Mouse (Mus musculus) adrenal gland (tissue): Measurements from ENCODE around the gene Usp3.

Experiments
- intact Hi-C: fragments of 180-260 bp; cut with DNase I; formaldehyde crosslinking; loops from one replicate; pipeline ENCODE4 v1.15.1; 2025

The Usp3 gene

DNA sequence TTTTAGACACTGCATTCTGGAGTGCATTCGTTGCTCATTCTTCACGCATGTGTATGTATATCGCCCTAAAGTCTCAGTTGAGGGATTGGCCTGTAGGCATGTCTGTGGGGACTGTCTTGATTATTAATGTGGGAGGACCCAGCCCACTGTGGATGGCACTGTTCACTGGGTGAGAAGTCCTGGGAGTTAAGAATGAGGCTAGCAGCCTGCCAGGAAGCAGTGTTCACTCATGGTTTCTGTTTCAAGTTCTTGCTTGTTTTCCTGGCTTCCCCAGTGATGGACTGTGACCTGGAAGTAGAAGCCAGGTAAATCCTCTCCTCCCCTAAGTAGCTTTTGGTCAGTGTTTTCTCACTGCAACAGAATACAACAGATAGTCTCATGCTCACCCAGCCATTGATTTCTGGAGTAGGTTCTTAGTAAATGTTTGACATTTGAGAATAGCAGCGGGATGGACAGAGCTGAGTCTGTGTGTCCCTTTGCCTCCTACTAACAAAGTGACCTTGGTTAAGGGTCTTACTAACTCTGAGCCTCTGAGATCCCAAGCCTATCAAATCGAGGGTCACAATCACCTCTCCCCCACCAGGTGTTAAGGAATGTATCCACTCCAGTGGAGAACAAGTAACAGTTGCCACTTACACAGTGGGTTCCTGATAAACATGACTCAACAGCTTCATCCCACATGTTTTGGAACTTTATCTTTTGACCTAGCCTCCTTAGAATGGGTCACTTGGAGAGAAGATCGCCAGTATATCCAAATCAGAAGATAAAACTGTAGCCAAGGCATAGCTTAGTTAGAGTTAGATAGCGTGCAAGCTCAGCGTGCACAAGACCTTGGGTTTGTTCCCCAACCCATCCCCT lies 11.6 kb upstream of the Usp3 start:
- intact Hi-C loops, result no loop called here

DNA sequence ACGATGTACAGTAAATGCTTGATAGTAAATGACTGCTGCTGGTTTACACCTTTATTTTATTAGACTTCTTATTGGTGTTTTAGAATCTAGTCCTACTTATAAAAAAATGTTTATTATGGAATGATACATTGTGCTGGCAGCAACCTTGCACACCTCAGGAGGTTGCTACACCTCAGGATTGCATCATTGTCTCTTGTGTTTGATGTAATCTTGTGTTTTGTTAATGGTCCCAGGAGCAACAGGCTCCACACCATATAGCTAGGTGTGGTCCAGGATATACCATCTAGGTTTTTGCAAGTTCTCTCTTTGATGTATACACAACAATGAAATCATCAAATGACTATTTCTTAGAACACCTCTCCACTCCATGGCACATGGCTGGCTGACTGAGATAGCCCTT lies 11.0 kb upstream of the Usp3 start:
- intact Hi-C loops, result no loop called here

GRCm38 (mm10) chr9:66601006-66601405 lies 8.1 kb upstream of the Usp3 start:
- intact Hi-C loops, result no loop called here

- intact Hi-C loops, result no loop called here
Measured at GRCm38 (mm10) chr9:66600551-66600950, 7.6 kb upstream of the Usp3 start.

DNA sequence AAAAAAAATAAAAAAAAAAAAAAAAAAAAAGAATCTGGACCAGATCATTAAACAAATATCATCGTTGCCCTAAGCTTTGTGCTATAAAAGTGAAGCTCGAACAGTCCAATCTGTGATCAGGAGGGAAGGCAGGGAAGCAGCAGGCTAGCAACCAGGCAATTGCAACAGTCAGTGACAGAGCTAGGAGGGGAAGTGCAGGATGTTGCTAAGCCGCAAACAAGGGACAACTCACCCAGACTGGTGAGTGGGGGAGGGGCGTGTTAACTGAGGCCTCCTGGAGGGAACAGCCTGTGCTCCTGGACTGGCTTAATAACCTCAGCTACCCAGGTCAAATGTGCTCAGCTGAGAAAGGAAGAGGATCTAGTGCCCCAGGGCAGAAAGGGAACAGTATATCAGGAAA lies 6.6 kb upstream of the Usp3 start:
- intact Hi-C loops, result no loop called here

- intact Hi-C loops, result no loop called here
Measured at GRCm38 (mm10) chr9:66598636-66599035, 5.7 kb upstream of the Usp3 start.

DNA sequence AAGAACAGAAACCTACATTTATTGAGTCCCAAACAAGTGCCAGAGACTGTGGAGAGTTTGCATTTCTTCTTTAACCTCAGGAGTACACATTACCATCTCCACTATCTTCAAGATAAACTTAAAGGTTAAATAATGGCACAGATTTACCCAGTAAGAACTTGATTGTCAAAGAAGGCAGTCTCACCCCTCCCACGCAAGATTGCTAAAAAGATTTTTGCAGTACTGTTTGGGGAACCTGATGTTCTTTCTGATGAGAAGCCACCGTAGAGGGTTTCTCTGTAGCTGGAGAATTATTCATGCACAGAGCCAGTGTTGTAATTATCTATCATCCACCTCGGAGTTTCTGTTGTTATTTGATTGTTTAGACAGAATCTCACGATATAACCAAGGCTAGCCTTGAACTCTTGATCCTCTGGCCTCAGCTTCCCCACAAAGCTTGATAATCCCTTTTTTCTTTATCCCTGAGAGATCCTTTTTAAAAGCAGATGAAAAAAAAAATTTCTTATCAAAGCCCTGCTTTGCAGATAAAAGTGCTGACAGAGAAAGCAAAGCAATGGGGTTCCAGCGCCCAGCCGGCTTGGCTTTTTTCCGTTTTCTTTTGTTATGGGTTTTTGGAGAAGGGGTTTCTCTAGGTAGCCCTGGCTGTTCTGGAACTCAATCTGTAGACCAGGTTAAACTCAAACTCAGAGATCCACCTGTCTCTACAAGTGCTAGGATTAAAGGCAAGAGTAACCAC lies 4.7 kb upstream of the Usp3 start:
- intact Hi-C loops, result no loop called here

- intact Hi-C loops, result no loop called here
Measured at GRCm38 (mm10) chr9:66597076-66597475, 4.1 kb upstream of the Usp3 start.

DNA sequence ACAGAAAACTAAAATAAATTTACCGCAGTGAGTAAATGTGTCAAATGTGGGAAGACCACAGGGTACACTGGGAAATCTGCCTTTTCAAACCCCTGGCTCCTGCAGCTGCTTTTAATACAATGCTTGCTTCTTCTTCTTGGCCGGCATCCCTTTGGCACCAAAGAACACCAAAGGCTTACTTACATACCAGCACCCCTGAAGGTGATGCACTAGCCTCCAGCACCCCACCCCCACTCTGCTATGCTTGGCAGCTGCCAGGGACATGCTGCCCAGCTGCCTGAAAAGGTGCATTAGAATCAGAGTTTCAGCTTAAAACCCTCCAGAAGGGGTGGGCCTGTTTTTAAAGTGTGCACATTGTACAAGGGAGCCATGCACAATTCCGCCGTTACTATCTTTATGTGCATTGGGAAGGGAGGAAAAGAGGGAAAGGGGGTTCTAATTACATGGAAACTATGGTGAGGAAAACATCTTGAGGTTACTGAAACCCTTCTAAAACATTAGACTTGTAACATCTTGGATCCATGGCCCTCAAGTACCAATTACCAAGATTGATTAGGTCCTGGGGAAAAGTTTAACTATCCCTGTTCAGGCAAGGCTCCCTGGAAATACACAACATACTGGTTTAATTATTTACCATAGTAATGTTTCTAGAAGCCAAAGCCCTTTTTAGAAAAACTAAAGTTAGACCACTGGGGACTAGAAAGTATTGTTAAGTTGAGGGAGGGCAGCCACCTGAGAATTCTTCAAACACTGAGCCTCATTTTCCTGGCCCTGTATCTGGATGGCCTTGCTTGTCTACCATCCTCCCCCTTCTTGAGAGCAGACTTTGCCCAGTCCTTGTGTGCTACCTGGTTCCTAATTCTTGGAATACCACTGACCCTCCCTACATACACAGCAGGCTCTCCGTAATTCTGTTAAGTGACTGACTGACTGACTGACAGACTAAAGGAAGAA lies 3.1 kb upstream of the Usp3 start:
- intact Hi-C loops, result no loop called here

GRCm38 (mm10) chr9:66594061-66594460 lies 1.1 kb upstream of the Usp3 start:
- intact Hi-C loops, result loop anchor here (5.0 kb wide), 2 partner anchors 37 to 77 kb away; no protein-coding TSS in a partner anchor

DNA sequence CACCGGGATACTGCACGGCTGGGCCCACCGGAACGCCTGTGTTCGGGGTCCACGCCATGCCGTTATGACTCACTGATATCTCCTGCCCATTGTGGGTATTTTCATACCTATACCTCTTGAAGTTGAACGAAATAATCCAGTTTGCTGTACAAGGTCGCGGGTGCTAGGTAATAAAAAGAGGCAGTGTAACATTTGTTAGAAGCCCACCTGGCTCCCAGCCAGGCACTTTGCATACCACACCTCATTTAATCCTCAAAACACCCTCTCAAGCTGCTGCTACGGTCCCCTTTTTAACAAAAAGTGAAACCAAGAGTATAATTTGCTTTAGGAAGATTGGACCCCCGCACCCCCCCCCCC lies 649 bp upstream of the Usp3 start:
- intact Hi-C loops, result loop anchor here (5.0 kb wide), 2 partner anchors 36 to 76 kb away; no protein-coding TSS in a partner anchor

DNA sequence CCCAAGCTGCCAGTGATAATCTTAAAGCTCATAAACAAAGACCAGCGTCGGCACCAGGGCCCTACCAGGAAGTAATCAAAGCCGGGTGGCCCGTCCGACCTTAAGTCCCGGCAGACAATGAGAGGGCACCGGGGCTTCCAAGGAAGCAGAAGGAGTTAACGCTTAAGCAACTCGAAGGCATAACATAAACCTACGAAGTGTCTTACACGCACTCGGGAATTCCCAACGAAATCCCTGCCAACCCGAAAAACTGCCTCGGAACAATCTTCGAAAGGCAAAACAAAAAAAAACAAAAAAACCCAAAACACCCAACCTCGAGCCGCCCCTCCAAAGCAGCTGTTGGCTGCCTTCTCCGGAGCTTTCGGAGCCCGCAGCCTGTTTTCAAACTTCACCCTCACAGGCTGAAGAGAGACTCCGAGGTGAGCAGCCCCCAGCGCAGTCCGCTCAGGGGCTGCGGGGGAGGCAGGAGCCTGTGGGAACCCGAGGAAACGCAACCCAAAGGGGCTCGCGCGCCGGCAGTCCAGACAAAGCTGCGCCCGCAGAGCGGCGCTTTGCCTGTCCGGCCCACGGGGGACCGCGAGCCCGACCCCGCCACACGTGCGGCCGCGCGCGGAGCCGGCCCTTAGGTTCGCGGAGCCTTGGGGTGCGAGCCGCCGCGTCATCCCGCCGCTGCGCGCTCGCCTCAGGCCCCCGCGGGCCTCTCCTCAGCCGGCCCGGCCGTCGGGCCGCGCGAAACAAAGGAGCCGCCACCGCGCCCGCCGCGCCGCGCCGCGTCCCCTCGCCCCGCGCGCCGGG lies 894 bp downstream of the Usp3 start:
- intact Hi-C loops, result loop anchor here (5.0 kb wide), 2 partner anchors 35 to 75 kb away; no protein-coding TSS in a partner anchor

GRCm38 (mm10) chr9:66590051-66590450 lies 2.9 kb downstream of the Usp3 start:
- intact Hi-C loops, result loop anchor here (5.0 kb wide), 2 partner anchors 33 to 73 kb away; no protein-coding TSS in a partner anchor

- intact Hi-C loops, result no loop called here
Measured at GRCm38 (mm10) chr9:66587016-66587415, 5.9 kb downstream of the Usp3 start.

DNA sequence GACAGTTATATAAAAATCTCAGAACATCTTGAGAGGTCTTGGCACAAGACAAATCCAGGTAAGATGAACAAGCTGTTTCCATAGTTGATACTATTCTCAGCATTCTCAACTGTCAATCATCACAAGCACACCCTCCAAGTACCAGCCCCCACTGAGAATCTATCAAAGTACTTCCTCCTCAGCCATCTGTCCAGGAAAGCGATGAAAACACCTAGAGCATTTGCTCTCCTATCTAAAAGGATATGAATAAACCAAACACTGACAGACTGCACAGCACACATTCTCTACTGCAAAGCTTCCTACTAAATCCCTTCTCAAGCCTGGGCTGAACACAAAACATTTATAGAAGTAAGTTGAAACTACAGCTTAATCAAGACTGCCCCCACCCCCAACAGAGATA lies 6.4 kb downstream of the Usp3 start:
- intact Hi-C loops, result no loop called here

- intact Hi-C loops, result no loop called here
Measured at GRCm38 (mm10) chr9:66585191-66585590, 7.8 kb downstream of the Usp3 start.

- intact Hi-C loops, result no loop called here
Measured at GRCm38 (mm10) chr9:66584176-66584575, 8.8 kb downstream of the Usp3 start.

- intact Hi-C loops, result no loop called here
Measured at GRCm38 (mm10) chr9:66583244-66583643, 9.7 kb downstream of the Usp3 start.

GRCm38 (mm10) chr9:66581694-66582093 lies 11.2 kb downstream of the Usp3 start:
- intact Hi-C loops, result no loop called here

DNA sequence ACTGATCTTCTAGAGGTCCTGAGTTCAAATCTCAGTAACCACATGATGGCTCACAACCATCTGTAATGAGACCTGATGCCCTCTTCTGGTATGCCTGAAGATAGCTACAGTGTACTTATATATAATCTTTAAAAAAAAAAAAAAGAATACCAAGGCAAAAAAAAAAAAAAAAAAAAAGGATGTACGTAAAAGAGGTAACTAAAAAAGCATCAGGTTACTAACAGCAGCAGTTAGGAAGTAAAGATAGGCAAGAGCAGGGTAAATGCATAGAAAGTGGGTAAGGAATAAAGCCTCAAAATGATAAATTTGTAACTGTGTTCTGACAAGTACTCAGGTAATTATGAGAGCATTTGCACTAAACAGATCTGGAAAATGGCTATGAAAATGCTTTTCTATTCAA lies 12.2 kb downstream of the Usp3 start:
- intact Hi-C loops, result no loop called here

- intact Hi-C loops, result no loop called here
Measured at GRCm38 (mm10) chr9:66575878-66576238, 17.1 kb downstream of the Usp3 start.
